Mouse (Mus musculus) lung, postnatal 25 days (tissue): ENCODE results near the gene Fgfr3.

Experiments
- DNase-seq: peaks from one replicate; pipeline ENCODE4 v3.0.0; 2022; ENCODE audit warnings: low spot score

The Fgfr3 gene

DNA sequence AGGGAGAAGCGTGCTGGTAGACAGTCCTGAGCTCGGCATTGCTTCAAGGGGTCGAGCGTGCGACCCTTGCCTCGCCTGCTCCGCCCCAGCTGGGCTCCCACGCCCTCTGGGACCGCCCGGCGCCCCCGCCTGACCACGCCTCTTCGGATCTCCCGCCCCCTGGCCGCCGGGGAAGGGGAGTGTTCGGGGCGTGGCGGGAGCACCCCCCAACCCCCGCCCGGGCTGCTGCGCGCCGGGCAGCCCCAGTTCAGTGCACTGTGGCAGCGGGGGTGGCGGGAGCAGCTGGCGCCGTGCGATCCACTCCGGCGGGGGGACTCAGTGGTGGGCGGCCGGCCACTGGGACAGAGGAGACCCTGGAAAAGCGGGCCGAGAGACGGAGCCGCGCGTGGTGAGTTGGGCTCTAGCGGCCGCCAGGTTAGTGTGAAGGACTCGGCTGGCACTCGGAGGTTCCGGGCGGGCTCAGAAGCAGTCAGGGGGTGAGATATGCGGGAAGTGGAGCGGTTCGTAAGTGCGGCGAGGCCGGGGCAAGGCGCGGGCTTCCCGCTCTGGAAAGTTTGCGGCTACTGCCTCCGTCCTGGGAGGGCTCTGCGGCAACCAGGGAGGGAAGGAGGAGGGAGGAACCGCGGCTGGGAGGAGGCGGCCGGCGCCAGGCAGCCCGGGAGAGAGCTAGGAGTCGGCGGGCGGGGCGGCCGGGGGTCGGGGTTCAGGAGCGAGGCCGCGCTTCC, at the start of gene Fgfr3:
TSS of gene Fgfr3 (plus strand) at position 134 of the 725 bp plus-strand sequence.
- peak; percentile 83 for DNase-seq

DNA sequence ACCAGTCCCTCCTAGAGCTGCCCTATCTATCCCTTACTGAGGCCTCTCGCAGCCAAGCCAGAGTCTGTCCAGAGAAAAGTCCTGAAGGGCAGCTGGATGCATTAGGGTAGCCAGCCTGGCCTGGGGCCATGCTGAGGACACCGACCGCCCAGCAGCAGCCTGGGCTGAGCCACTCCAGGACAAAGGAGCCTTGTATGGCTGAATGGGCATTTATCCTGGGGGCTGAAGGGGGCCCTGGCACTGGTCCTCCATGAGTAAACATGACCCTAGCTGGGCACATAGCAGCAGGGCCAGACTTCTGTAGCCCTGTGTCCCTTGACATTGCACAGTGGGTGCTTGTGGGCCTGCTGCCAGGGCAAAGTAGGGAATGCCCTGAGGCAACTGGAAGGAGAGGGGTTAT, 47.0 kb upstream of the Fgfr3 start:
- DNase-seq: no peak

DNA sequence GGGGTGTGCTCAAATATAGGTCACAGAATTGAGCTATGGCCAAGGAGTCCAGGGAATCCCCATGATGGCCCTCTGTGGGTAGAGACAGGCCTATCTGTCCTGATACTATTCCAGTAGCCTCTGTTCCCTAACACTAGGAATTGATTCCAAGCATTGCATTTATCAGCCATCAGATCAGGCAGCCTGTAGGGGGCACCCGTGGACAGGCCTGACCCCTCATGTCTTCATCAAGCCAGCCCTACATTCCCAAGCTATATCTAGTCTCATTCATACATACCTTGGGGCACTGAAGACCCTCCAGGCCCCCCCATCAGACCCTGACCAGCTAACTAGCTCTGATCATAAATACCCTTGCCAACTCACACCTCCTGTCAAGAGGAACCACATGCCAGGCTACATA, 45.5 kb upstream of the Fgfr3 start:
- peak; percentile 75 for DNase-seq

DNA sequence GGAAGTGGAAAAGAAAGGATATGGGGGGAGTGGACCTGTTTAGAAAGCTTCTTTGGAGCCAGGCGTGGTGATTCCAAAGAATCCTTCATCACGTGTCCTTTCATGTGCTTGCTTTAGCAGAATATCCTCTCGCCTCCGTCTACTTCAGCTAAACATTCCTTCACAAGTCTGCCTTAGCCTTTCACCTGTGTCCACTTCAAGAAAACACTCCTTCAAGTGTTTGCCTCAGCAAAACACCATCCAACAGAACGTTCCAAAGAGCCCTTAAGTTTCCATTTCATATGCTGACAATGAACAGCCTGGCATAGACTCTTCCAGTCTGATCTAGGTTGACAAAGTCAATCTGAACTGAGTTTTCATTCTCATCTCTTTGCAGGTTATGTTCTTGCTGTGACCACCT, 43.2 kb upstream of the Fgfr3 start:
- DNase-seq: peak; percentile 86

DNA sequence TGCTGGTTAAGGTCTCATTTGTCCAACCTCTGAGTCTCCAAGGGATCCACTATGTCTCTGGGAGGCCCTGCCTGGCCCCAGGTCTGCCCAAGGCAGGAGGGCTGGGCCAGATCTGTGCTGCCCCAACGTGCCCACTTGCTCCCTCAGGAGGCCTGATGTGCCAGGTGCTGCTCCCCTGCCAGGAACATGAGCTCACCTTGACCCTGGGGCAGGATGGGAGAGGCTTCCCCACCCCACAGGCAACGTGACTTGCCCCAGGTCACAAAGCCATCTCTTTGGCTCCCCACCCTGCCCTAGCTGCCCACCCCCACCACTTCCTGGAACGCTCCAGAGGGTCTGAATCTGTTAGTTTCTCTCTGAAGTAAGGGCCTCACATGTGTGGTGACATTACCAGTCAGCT, 40.4 kb upstream of the Fgfr3 start:
- no peak for DNase-seq

DNA sequence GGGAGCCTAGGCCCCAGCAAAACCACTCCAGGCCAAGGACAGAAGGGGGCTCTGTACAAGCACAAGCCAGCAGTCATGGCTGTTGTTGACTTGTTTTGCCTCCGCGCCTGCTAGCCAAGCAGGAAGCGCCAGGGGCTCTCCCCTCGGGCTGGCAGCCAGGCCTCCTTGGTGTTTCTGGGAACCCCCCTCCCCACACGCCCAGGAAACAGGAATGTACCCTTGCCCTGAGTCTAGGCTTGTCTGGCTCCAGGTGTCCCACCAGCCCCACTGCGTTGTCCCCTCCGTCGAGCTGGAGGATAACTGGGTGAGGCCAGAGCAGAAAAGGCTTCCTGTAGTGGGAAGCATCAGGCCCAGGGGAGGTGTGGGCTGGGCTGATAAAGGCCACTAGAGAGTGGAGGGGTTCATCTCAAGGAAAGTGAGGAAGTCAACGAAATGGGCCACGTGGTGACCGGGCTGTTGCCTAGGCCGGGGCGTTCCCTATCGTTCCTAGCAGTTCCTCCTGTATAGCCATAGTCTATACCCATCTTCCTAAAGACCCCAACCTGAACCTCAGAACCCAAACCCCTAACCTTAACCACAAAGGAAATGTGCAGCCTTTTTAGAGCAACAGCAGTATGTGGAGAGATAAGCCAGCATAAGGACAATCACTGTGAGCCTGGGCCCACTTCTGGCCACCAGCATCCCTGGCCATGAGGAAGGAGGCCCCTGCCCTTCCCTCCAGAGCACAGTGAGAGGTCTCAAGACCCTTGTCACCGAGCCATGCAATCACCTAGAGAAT, 39.7 kb upstream of the Fgfr3 start:
- DNase-seq: no peak

DNA sequence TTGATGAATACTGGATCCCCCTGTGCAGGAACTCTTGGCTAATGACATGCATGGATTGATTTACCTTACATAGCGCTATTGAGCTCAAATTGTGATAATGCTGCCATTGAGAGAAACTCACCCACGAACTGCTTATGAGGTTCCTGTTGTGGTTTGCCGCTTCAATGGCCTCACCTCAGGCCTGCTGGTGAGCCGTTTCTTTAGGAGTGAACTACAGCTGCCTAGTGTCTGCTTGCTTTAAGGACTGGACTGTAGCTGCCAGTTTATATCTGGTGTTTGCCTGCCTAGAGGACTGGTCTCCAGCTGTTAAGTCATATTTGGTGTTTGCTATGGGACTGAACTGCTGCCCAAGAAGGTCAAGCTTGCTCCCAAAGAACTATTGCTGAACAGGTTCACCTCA, 38.5 kb upstream of the Fgfr3 start:
- no peak for DNase-seq

DNA sequence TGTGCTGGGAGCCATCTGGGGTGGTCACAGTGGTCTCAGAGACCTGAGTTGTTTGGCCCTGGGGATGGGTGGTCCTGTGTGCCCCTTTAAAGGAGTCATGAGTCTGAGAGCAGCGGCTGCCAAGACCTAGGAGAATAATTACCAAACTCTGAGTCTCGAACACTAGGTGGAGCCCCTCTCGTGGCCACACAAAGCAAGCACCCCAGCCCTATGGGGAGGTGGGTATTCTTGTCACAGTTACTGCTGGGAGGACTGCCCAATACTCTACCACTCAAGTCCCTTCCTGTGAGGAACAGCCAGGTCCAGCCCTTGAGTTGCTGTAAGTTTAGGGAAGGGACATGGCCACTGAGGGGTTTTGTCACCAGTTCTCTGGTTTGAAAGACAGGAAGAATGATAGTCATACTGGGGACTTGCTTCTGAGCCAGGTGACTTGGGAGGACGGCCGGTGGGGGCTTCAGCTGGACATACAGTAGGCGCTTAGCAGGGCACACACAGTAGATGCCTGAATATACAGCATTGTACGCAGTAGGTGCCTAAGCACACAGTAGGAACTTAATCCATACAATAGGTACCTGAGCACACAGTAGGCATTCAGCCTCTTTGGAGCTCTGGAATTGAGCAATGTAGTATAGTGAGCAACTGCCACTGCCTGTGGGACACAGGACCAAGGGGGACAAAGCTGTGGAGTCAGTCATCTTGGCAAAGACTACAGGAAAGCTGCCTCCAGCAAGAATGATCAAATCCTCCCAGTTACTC, 37.4 kb upstream of the Fgfr3 start:
- peak; percentile 79 for DNase-seq

DNA sequence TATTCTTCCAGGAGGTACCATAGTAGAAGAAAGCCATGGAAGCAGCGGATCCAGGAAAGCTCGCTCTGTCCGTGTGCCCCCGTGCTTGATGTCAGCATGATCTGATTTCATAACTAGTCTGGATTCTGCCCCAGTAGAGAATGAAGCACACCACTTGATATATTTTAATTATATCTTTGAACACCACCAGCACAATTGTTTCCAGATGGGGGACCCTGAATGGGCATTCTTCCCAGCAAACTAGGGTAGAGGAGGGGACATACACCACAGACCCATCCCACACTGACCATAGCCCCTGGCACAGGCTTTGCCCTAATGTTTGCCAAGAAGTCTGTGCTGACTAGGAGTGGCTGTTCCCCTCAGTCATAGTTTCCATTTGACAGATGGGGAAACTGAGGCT, 36.5 kb upstream of the Fgfr3 start:
- no peak for DNase-seq

DNA sequence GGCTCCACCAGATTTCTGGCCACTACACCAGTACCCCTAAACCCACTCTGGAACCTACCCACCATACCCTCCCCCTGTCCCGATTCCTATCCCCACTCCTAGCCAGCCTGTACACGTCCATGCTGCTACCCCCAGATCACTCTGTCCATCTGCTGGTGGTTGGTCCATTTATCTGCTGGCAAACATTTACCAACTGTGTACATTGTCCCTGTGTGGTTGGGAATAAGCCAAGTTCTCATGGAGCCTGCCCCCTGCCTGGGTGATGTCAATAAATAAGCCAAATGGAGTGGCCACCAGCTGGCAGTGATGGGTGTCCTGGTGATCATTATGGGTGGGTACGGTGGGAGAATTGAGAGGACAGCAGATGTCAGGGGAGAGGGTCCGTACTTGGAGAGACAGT, 34.3 kb upstream of the Fgfr3 start:
- DNase-seq: no peak

DNA sequence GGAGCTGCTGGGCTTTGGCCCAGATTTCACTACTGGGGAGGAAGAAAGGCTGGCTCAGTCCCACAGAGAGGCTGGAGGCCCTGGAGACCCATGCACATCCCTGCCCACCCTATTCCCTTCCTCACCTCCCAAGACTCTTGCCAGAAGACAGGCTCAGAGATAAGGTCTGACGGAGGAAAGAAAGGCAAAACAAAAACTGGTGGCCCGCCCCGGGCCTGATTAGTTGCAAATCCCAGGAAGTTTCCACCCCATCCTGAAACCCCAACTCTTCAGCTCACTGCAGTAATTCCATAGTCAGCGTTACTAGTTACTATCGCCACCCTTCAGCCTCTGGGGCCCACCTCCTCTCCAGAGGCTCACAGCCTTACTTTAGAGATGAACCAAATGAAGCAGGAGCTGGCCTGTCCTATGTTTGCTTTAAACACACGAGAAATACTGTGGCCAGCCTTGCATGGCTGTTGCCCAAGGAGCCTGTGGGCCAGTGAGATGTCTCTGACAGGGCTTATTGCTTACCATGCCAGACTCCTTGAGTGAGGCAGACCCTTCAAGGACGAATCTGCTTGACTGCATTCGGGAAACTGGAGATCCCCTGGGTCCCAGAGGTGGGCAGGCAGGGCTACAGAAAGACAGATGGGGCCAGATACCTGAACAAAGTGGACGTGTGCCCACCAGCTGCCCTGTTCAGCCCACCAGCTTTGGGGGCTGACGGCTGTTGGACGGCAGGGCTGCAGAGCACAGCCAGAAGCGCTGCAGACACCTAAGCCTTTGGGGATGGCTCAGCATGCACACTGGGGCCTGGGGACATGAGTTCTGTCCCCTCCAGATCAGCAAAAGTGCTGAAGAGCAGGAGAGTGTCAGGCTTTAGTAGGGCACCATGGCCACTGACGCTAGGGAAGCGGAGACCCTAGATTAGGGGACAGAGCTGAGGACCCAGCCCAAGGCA, 32.9 kb upstream of the Fgfr3 start:
- peak; percentile 59 for DNase-seq

DNA sequence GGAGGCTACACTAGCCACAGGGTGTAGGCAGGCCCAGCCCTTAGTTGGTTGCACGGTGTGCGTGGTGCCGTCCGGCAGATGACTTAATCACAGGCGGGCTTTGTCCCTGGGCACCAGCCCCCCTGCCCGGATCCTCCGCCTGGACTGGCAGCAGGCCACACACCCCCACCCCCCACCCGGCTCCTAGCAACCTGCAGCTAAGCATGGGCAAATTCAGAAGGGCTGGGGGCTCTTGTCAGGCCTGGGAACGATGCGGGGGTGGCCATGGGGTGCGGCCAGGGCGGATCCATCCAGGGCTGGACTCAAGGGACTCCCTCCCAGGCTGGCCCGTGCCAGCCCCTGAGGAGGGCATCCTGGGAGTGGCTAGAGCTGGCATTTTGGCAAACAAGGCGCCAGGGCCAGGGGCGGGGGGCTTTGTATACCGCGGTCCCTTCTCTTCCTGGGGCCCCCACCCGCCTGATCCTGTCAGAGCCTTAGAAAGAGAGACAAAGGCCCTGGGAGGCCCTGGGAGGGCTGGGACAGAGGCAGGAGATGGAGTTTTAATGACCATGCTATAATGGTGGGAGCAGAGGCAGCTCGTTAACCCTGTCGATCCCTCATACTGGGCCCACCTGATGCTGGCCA, 32.1 kb upstream of the Fgfr3 start:
- peak; percentile 80 for DNase-seq

DNA sequence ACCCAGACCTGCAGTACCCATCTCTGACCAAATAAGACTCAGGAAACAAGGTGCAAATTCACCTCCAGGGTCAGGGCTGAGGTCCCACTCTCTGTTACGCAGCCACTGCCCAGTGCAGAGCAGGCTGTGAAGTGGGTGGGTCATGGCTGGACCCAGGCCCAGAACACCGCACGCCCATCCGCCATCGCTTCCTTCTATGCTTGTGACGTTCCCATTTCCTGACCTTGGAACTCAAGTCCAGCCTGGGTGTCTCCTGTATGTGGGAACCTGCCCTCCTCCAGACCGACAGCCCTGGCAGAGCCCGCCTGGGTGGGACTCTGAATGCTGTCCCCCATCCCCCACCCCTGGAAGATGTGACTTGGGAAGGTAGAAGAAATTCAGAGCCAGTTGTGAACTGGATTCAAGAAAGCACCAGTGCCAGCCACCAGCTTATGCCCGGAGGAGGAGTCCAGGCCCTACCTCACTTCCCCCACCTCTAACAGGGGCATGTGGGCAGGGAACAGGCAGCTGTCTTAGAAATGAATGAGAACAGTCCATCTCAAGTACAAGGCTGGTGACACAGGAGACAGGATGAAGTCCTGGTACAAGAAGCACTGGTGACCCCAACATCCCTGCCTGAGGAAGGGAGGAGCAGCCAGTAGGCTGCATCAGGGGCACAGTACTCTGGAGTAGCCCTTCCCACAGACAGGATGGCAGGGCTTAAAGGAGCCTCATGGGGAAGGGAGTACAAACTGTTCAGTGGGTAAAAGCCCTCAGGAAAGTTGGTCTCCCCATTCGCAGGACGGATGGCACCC, 31.4 kb upstream of the Fgfr3 start:
- peak; percentile 85 for DNase-seq

DNA sequence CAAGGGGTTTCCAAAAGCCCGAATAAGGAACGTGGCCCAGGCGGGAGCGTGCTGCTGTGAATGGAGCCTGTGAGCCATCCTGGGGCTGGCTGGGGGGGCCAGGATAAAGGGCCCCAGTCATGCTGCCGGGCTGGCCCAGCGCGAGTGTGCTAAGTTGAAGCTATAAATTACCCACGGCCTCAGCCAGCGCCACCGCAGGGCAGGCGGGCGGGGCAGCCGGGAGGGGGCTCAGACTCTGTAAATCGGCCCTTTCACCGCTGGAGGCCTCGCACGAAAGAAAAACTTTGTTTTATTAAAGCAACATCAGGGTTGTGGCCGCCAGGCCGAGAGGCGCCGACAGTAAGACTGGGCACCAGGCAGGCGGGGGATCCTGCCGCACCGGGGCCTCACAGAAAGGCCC, 29.1 kb upstream of the Fgfr3 start:
- no peak for DNase-seq

DNA sequence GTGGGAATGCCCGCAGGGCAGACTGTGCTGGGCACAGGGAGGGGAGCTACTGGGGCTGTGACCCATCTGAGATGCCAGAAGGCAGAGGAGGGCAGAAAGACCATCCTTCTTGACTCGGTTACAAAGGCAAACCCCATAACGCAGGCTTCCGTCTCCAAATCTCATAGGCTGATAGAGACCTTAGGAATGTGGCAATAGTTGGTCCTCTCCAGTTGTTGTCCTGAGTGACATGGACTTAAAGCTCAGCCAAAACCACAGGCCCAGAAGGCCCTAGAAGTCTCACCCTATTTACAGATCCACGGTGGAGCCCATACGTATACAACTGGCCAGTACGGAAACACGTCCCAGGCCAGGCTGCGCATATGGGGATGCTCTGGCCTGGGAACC, 27.0 kb upstream of the Fgfr3 start:
- peak; percentile 36 for DNase-seq

DNA sequence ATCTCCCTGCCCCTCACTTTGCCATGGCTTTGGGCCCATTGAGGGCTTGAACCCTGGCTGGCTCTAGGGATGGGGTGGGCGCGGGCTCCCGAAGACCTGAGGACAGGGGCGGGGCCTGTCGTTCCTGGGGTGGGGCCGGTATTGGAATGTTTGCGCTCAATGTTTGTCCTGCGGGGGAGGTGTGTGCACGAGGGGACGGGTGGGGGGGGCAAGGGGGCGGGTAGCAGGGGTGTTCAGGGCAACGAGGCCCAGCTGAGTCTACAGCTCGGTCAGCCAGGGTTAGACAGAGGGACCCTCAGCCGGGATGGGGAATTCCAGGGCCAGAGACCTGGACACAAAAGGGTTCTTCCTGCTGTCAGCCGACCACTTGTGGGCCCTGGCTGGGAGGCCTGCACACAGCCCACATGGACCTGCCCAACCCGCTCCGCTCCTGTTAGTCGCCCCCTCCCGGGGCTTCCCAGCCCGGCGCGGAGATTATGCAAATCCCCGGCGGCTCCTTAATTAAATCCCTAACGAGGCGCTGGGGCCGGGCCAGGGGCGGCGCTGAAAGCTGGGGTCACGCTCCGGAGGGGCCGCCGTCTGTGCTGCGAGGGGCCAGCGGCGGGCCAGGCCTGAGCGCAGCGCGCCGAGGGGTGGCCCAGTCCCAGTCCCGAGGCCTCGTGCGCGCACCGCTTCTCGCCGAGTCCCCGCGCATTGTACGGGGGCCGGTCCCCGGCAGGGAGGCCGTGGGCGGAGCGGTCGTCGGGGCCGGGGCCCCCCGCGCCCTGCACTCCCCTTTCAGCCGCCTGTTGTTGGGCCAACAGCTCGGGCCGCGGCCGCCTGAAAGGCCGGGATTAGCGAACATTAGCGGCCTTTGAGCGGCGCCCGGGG, 26.4 kb upstream of the Fgfr3 start:
- peak; percentile 62 for DNase-seq

DNA sequence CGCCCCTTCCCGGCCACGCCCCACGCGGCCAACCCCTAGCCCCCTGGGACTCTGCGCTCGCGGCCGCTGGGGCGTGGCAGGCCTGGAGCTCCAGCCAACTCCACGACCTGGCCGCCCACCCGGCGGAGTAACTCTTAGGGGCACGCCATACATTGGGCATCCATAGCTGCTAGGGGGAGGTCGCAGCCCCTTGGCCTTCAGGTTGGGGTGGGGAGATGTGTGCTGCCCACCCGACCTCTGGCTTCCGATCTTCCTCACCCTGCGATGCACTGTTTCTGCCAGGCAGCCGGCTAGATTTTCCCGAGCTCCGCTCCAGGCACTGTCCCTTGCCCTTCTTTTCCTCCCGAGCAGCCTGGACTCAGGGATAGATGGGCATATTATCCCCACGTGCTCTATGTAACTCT, 25.8 kb upstream of the Fgfr3 start:
- DNase-seq: no peak

DNA sequence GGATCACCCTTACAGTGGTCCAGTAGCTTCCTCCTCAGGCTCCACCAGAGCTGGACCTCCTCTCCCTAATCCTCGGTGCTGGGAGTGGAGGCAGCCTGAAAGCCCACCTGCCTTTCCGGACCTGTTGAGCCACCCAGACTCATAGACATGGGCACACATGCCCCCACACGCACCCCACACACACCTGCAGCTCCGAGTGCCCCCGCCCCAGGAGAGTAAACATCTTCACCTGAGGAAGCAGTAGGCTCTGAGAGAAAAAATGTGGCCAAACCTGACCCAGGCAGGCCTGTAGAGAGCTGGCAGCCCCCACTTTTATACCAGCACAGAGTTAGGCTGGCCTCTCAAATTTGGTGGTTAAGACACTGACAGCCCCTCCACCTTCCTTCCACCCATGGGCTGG, 25.0 kb upstream of the Fgfr3 start:
- DNase-seq: peak; percentile 80

DNA sequence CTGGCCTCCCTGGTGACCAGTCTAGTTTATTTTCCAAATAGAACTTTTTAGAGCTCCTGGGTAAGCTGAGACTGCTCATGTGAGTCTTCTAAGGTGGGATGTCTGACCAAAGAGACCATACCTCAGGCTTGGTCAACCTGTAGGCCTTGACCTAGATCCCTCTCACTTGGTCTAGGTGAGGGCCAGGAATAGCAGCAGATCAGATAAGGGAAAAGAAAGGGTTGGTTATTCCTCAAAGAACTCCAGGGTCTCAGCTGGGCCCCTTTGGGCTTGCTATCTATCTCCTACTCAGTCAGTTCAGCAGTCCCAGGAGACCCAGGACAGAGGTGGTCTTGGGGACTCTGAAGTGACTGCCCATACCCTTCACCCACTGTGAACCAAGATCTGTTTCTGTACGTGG, 23.9 kb upstream of the Fgfr3 start:
- no peak for DNase-seq
